Mouse (Mus musculus) gastrocnemius, postnatal 36 days (tissue): ENCODE data around the gene Mapk9. TPM values are rescaled to one million over a fixed set of nuclear protein-coding genes. Genes with fewer than 3 reads are reported as not detected.
A peak's percentile ranks its signal among the peaks of the same experiment; 100 is the strongest.

Source experiments
- DNase-seq, 2 experiments: peaks; one replicate each; pipeline ENCODE4 v3.0.0; 2022
- intact Hi-C: fragments of 180-260 bp; cut with DNase I; formaldehyde crosslinking; loops from one replicate; pipeline ENCODE4 v1.15.1; 2025
- total RNA-seq, 2 experiments: library from RNA; stranded (reverse); gene quantifications; 2 replicates each; pipeline ENCODE4 v1.2.3; 2021

Mapk9 gene
- total RNA-seq, 2 experiments from 2014 or later: 43.5 to 49.9 TPM

- DNase-seq: no peak
- intact Hi-C loops: no loop called here
Observed at GRCm38 (mm10) chr11:49876948-49877817, 30.6 kb downstream of the Mapk9 start.

GRCm38 (mm10) chr11:49879950-49880642 is 33.5 kb downstream of the Mapk9 start:
- no peak for DNase-seq
- intact Hi-C loops: no loop called here

GRCm38 (mm10) chr11:49883394-49883793 is 36.8 kb downstream of the Mapk9 start:
- intact Hi-C loops: no loop called here
- DNase-seq: no peak

GRCm38 (mm10) chr11:49888469-49888868 is 41.9 kb downstream of the Mapk9 start:
- intact Hi-C loops: no loop called here
- DNase-seq: no peak

- intact Hi-C loops: no loop called here
- no peak for DNase-seq
Observed at GRCm38 (mm10) chr11:49891993-49892392, 45.4 kb downstream of the Mapk9 start.

- intact Hi-C loops: no loop called here
- no peak for DNase-seq
Observed at GRCm38 (mm10) chr11:49893806-49894205, 47.3 kb downstream of the Mapk9 start.

GRCm38 (mm10) chr11:49895966-49896590 is 49.5 kb downstream of the Mapk9 start:
- intact Hi-C loops: no loop called here
- DNase-seq: no peak

- intact Hi-C loops: loop anchor here (5.0 kb wide), 1 partner anchor 57 kb away; no protein-coding TSS in a partner anchor
- DNase-seq: no peak
Observed at GRCm38 (mm10) chr11:49900043-49900442, 53.5 kb downstream of the Mapk9 start.

- intact Hi-C loops: loop anchor here (5.0 kb wide), 1 partner anchor 56 kb away; no protein-coding TSS in a partner anchor
- DNase-seq: no peak
Observed at GRCm38 (mm10) chr11:49900962-49901658, 54.6 kb downstream of the Mapk9 start.

GRCm38 (mm10) chr11:49901659-49902458 is 55.3 kb downstream of the Mapk9 start, which contains the start of gene Rasgef1c:
Rasgef1c (plus strand) TSS chr11:49901835.
- DNase-seq: peak; percentile 44 to 53
- intact Hi-C loops: loop anchor here (5.0 kb wide), 1 partner anchor 55 kb away; no protein-coding TSS in a partner anchor

- DNase-seq: peak; percentile 57 to 58
- intact Hi-C loops: loop anchor here (5.0 kb wide), 1 partner anchor 54 kb away; no protein-coding TSS in a partner anchor
Observed at GRCm38 (mm10) chr11:49903333-49903732, 56.8 kb downstream of the Mapk9 start.

- no peak for DNase-seq
- intact Hi-C loops: loop anchor here (5.0 kb wide), 1 partner anchor 34 kb away; no protein-coding TSS in a partner anchor
Observed at GRCm38 (mm10) chr11:49918521-49919180, 72.1 kb downstream of the Mapk9 start.

- intact Hi-C loops: loop anchor here (5.0 kb wide), 1 partner anchor 33 kb away; no protein-coding TSS in a partner anchor
- DNase-seq: no peak
Observed at GRCm38 (mm10) chr11:49919304-49919703, 72.8 kb downstream of the Mapk9 start.

- DNase-seq: no peak
- intact Hi-C loops: no loop called here
Observed at GRCm38 (mm10) chr11:49923539-49923938, 77.0 kb downstream of the Mapk9 start.

- intact Hi-C loops: no loop called here
- DNase-seq: no peak
Observed at GRCm38 (mm10) chr11:49926183-49926582, 79.6 kb downstream of the Mapk9 start.

GRCm38 (mm10) chr11:49927169-49927568 is 80.6 kb downstream of the Mapk9 start:
- DNase-seq: no peak
- intact Hi-C loops: no loop called here

GRCm38 (mm10) chr11:49927670-49928069 is 81.1 kb downstream of the Mapk9 start:
- no peak for DNase-seq
- intact Hi-C loops: no loop called here

- intact Hi-C loops: no loop called here
- no peak for DNase-seq
Observed at GRCm38 (mm10) chr11:49931037-49931625, 84.6 kb downstream of the Mapk9 start.
